Mouse (Mus musculus) gastrocnemius, adult 18-20 months (tissue): ENCODE data around the gene Fam234a. TPM values are rescaled to one million over a fixed set of nuclear protein-coding genes. Genes with fewer than 3 reads are reported as not detected.
A peak's percentile ranks its signal among the peaks of the same experiment; 100 is the strongest.
"Not testable (repeated sequence)": the region's sequence is repeated elsewhere in the genome, so short reads cannot be mapped to it uniquely, and the experiment has no call there.

Source experiments
- DNase-seq: peaks from one replicate; pipeline ENCODE4 v3.0.0; 2021; ENCODE audit warnings: low spot score
- long read RNA-seq, 2 experiments: library from polyadenylated mRNA; stranded (forward); transcript quantifications; one replicate each; pipeline ENCODE4 v2.0.0; 2021
- total RNA-seq, 2 experiments: library from RNA; stranded (reverse); gene quantifications; 2 replicates each; pipeline ENCODE4 v1.2.3; 2021

Fam234a gene
- total RNA-seq, result 10 to 100 TPM; 76.7 to 85.3 TPM
- long read RNA-seq, experiment 1, transcript Fam234a-209 (13 exons, 2,833 nt), result minor isoform, 16 of 121 reads
- long read RNA-seq, experiment 1, transcript Fam234a-202 (12 exons, 2,629 nt), result major isoform, 30 of 121 reads
- long read RNA-seq, experiment 1, transcript Fam234a-201 (13 exons, 3,714 nt), result minor isoform, 26 of 121 reads
- long read RNA-seq, experiment 1, transcript Fam234a-206 (12 exons, 2,749 nt), result minor isoform, 7 of 121 reads
- long read RNA-seq, experiment 1, partial matches to known transcripts, result 9 of 121 reads
- long read RNA-seq, experiment 1, other reads (novel, unspliced or antisense), result 23 of 121 reads
- long read RNA-seq, experiment 2, transcript Fam234a-209 (13 exons, 2,833 nt), result minor isoform, 9 of 90 reads
- long read RNA-seq, experiment 2, transcript Fam234a-202 (12 exons, 2,629 nt), result minor isoform, 18 of 90 reads
- long read RNA-seq, experiment 2, transcript Fam234a-201 (13 exons, 3,714 nt), result major isoform, 21 of 90 reads
- long read RNA-seq, experiment 2, transcript Fam234a-203 (12 exons, 2,696 nt), result minor isoform, 5 of 90 reads
- long read RNA-seq, experiment 2, partial matches to known transcripts, result 10 of 90 reads
- long read RNA-seq, experiment 2, other reads (novel, unspliced or antisense), result 20 of 90 reads

- DNase-seq, result peak; percentile 95
Measured at GRCm38 (mm10) chr17:26244101-26244841, at the start of gene Fam234a. Gene Fam234a (minus strand): TSS chr17:26244242.

- DNase-seq, result no peak
Measured at GRCm38 (mm10) chr17:26289475-26289874, 45.4 kb upstream of the Fam234a start.

GRCm38 (mm10) chr17:26286199-26286955 is 42.3 kb upstream of the Fam234a start:
- DNase-seq, result no peak

GRCm38 (mm10) chr17:26276711-26277110 is 32.7 kb upstream of the Fam234a start:
- peak; percentile 21 for DNase-seq

GRCm38 (mm10) chr17:26275933-26276332 is 31.9 kb upstream of the Fam234a start:
- no peak for DNase-seq

- no peak for DNase-seq
Measured at GRCm38 (mm10) chr17:26272586-26272985, 28.5 kb upstream of the Fam234a start.

- DNase-seq, result not testable (repeated sequence)
Measured at GRCm38 (mm10) chr17:26269577-26269976, 25.5 kb upstream of the Fam234a start.

GRCm38 (mm10) chr17:26268851-26269250 is 24.8 kb upstream of the Fam234a start:
- DNase-seq, result no peak

- DNase-seq, result no peak
Measured at GRCm38 (mm10) chr17:26262384-26262783, 18.3 kb upstream of the Fam234a start.

GRCm38 (mm10) chr17:26261826-26262225 is 17.8 kb upstream of the Fam234a start:
- no peak for DNase-seq

GRCm38 (mm10) chr17:26255313-26255712 is 11.3 kb upstream of the Fam234a start:
- no peak for DNase-seq

- DNase-seq, result no peak
Measured at GRCm38 (mm10) chr17:26253399-26253798, 9.4 kb upstream of the Fam234a start.

GRCm38 (mm10) chr17:26252539-26253251 is 8.7 kb upstream of the Fam234a start, which contains the start of gene Luc7l:
Gene Luc7l (plus strand): TSS chr17:26252896.
- DNase-seq, result peak; percentile 96

GRCm38 (mm10) chr17:26251886-26252538 is 8.0 kb upstream of the Fam234a start:
- DNase-seq, result no peak

GRCm38 (mm10) chr17:26243471-26244100 is 456 bp downstream of the Fam234a start:
- peak; percentile 76 for DNase-seq

- peak; percentile 28 for DNase-seq
Measured at GRCm38 (mm10) chr17:26240990-26241389, 3.1 kb downstream of the Fam234a start.

- DNase-seq, result no peak
Measured at GRCm38 (mm10) chr17:26240120-26240790, 3.8 kb downstream of the Fam234a start.

GRCm38 (mm10) chr17:26239551-26239950 is 4.5 kb downstream of the Fam234a start:
- no peak for DNase-seq

- DNase-seq, result no peak
Measured at GRCm38 (mm10) chr17:26237667-26238066, 6.4 kb downstream of the Fam234a start.
